8 mouse cellular contexts compared by ENCODE assay signal in the genomic region with DNA sequence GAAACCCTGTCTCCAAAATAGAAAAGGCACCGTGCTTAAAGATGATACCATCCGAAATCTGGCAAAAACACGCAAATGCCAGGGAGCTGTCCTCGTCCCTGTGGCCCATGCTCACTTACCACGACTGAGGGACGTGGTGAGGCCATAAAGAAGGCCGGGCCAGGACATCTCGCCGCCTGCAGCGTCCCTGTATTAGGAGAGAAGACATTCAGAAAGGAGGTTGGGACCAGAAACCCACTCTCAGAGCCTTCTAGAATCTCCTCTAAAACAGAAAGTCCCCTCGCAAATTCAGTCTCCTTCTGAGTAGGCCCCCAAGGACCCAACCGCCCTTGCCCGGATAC. TPM values are rescaled to one million over a fixed set of nuclear protein-coding genes. Genes with fewer than 3 reads are reported as not detected.
DNase-seq lines count a peak whose midpoint lies in the region; ATAC-seq and TF ChIP-seq lines count a peak whose summit lies in the region.

No protein-coding gene starts in this region.

- DNase-seq in cerebellum, adult 11-12 months: no peak
- DNase-seq in spleen, adult 2 months (ENCODE audit: low read depth in 1 of 2, low spot score in 2 of 2): no peak
- DNase-seq in spleen, postnatal 10 days (ENCODE audit: low spot score in 2 of 2): no peak
- no peak for DNase-seq in limb, embryonic 14.5 days (ENCODE audit: low spot score)
- DNase-seq in gastrocnemius, adult 8-10 months (ENCODE audit: low spot score in 2 of 2): no peak

- peak overlapping the region; percentile 85 for H3K4me3 ChIP-seq in spleen, adult 2 months (ENCODE audit: extremely low read depth, insufficient read depth, insufficient read length)
- H3K4me3 ChIP-seq in limb, embryonic 14.5 days (replicated peaks; ENCODE audit: low read length): peak overlapping the region; percentile 57
- H3K4me3 ChIP-seq in stomach, embryonic 14.5 days (ENCODE audit: low read depth, low read length): peak overlapping the region; percentile 52

- H3K27me3 ChIP-seq in spleen, adult 2 months (ENCODE audit: control insufficient read depth, insufficient read depth, low read length): no peaks in the 10 kb centered on the region
- no peaks in the 10 kb centered on the region for H3K27me3 ChIP-seq in limb, embryonic 14.5 days (ENCODE audit: control insufficient read depth, insufficient read depth, low read length)
- no peaks in the 10 kb centered on the region for H3K27me3 ChIP-seq in stomach, embryonic 14.5 days (ENCODE audit: control insufficient read depth, insufficient read depth, low read length)

- under 1% methylated on average over 13 of the region's 13 CpGs for WGBS in spleen, adult 2 months
- WGBS in limb, embryonic 14.5 days: 2% methylated on average over 13 of the region's 13 CpGs
- WGBS in stomach, embryonic 14.5 days: under 1% methylated on average over 13 of the region's 13 CpGs

- peak overlapping the region; percentile 75 for H3K9ac ChIP-seq in limb, embryonic 14.5 days (ENCODE audit: low read depth, low read length, severe bottlenecking)
- peak overlapping the region; percentile 78 for H3K9ac ChIP-seq in stomach, embryonic 14.5 days (replicated peaks; ENCODE audit: low read depth, low read length)

- TF ChIP-seq POLR2A in spleen, adult 2 months (IDR thresholded peaks at IDR 0.05; ENCODE audit: low read depth, low read length): no peak
- TF ChIP-seq POLR2A in limb, embryonic 14.5 days (IDR thresholded peaks at IDR 0.05; ENCODE audit: borderline replicate concordance, extremely low read depth, insufficient read depth, insufficient read length): no peak

- peaks cover 4% of the 10 kb centered on the region for H3K4me1 ChIP-seq in spleen, adult 2 months (ENCODE audit: control insufficient read depth, insufficient read depth, insufficient read length)
- peaks cover 7% of the 10 kb centered on the region; the same call in 1 of the 2 replicates for H3K4me1 ChIP-seq in limb, embryonic 14.5 days (ENCODE audit: control insufficient read depth, insufficient read depth, low read length)
- H3K4me1 ChIP-seq in stomach, embryonic 14.5 days (ENCODE audit: control insufficient read depth, insufficient read depth, low read length): peaks cover 4% of the 10 kb centered on the region; the same call in 1 of the 2 replicates

- no peaks in the 10 kb centered on the region for H3K9me3 ChIP-seq in limb, embryonic 14.5 days (ENCODE audit: control insufficient read depth, low read length)
- no peaks in the 10 kb centered on the region for H3K9me3 ChIP-seq in stomach, embryonic 14.5 days (ENCODE audit: control insufficient read depth, low read depth, low read length)

- H3K4me2 ChIP-seq in limb, embryonic 14.5 days (replicated peaks; ENCODE audit: low read depth, low read length, severe bottlenecking): peak overlapping the region; percentile 85
- peak overlapping the region; percentile 92 for H3K4me2 ChIP-seq in stomach, embryonic 14.5 days (replicated peaks; ENCODE audit: low read depth, low read length)

- TF ChIP-seq CTCF in spleen, adult 2 months (IDR thresholded peaks at IDR 0.05; ENCODE audit: extremely low read depth, insufficient read depth, insufficient read length, insufficient replicate concordance): no peak

- peaks cover 2% of the 10 kb centered on the region; the same call in 1 of the 2 replicates for H3K36me3 ChIP-seq in spleen, adult 2 months (ENCODE audit: control insufficient read depth, insufficient read depth, low read length)
- H3K36me3 ChIP-seq in limb, embryonic 14.5 days (ENCODE audit: control insufficient read depth, insufficient read depth, low read length): peaks cover 39% of the 10 kb centered on the region
- H3K36me3 ChIP-seq in stomach, embryonic 14.5 days (ENCODE audit: control insufficient read depth, insufficient read depth, low read length): peaks cover 5% of the 10 kb centered on the region; the same call in 1 of the 2 replicates

- H3K27ac ChIP-seq in spleen, adult 2 months (ENCODE audit: insufficient read depth, low read length): peak overlapping the region; percentile 69
- H3K27ac ChIP-seq in limb, embryonic 14.5 days (replicated peaks; ENCODE audit: low read depth, low read length): peak overlapping the region; percentile 49
- H3K27ac ChIP-seq in stomach, embryonic 14.5 days (ENCODE audit: low read length): peak overlapping the region; percentile 35

- ATAC-seq in cerebellum, adult (ENCODE audit: insufficient number of reproducible peaks, low FRiP score, low TSS enrichment): 0 out of 2 replicates have a peak, but pooled peaks have one; percentile 3
- peak; percentile 4 for ATAC-seq in limb, embryonic 14.5 days (ENCODE audit: low FRiP score, low read depth)
- no peak for ATAC-seq in stomach, embryonic 14.5 days (ENCODE audit: insufficient number of reproducible peaks, insufficient read depth, low FRiP score, low read depth)
- no peak; the same call in 1 of the 2 replicates for ATAC-seq in megakaryocyte progenitor cell, adult 5-6 weeks (replicated peaks; ENCODE audit: poor library complexity)

RNA-seq across cellular contexts. Expression of a gene that starts 0.3 kb away (rescaled TPM):
- polyA plus RNA-seq in spleen, adult 2 months (2012; rRNA removed): 34.5 and 41.9 TPM in 2 replicates
- polyA plus RNA-seq in limb, embryonic 14.5 days (2012; rRNA removed): 82.6 and 92.6 TPM in 2 replicates
- 134 and 135 TPM in 2 replicates for polyA plus RNA-seq in limb, embryonic 14.5 days (2014; fragmentation: Nextera tagmentation; extraction: Ambion mirVana)
- 129 and 153 TPM in 2 replicates for polyA plus RNA-seq in stomach, embryonic 14.5 days (2014; fragmentation: Nextera tagmentation; extraction: Ambion mirVana)
- total RNA-seq in gastrocnemius, adult 8-10 months (2022): 10 to 100 TPM; 36.1 to 42.4 (median 40.5) TPM
- 104 and 122 TPM in 2 replicates for total RNA-seq in megakaryocyte progenitor cell, adult 5-6 weeks (2015)
- total RNA-seq in megakaryocyte progenitor cell, adult 5-6 weeks (2017): 44.1 and 59.1 TPM in 2 replicates

RNA-seq across cellular contexts. Expression of a gene that starts 0.5 kb away (rescaled TPM):
- polyA plus RNA-seq in spleen, adult 2 months (2012; rRNA removed): 21.5 and 28.8 TPM in 2 replicates
- 32.6 and 38.1 TPM in 2 replicates for polyA plus RNA-seq in limb, embryonic 14.5 days (2012; rRNA removed)
- 22.0 and 22.3 TPM in 2 replicates for polyA plus RNA-seq in limb, embryonic 14.5 days (2014; fragmentation: Nextera tagmentation; extraction: Ambion mirVana)
- 24.2 and 24.9 TPM in 2 replicates for polyA plus RNA-seq in stomach, embryonic 14.5 days (2014; fragmentation: Nextera tagmentation; extraction: Ambion mirVana)
- 10 to 100 TPM; 12.3 to 13.5 (median 12.6) TPM for total RNA-seq in gastrocnemius, adult 8-10 months (2022)
- 8.1 and 8.8 TPM in 2 replicates for total RNA-seq in megakaryocyte progenitor cell, adult 5-6 weeks (2015)
- 13.5 and 15.7 TPM in 2 replicates for total RNA-seq in megakaryocyte progenitor cell, adult 5-6 weeks (2017)

RNA-seq across cellular contexts. Expression of a gene that starts 14.6 kb away (rescaled TPM):
- not detected in 2 replicates for polyA plus RNA-seq in spleen, adult 2 months (2012; rRNA removed)
- polyA plus RNA-seq in limb, embryonic 14.5 days (2012; rRNA removed): 0.06 and 0.24 TPM in 2 replicates
- 0.54 TPM in 1 of 2 replicates, not detected in the other for polyA plus RNA-seq in limb, embryonic 14.5 days (2014; fragmentation: Nextera tagmentation; extraction: Ambion mirVana)
- not detected in 2 replicates for polyA plus RNA-seq in stomach, embryonic 14.5 days (2014; fragmentation: Nextera tagmentation; extraction: Ambion mirVana)
- not detected for total RNA-seq in gastrocnemius, adult 8-10 months (2022)
- total RNA-seq in megakaryocyte progenitor cell, adult 5-6 weeks (2015): not detected in 2 replicates
- total RNA-seq in megakaryocyte progenitor cell, adult 5-6 weeks (2017): not detected in 2 replicates

RNA-seq across cellular contexts. Expression of a gene that starts 24.7 kb away (rescaled TPM):
- 5.9 and 7.6 TPM in 2 replicates for polyA plus RNA-seq in spleen, adult 2 months (2012; rRNA removed)
- polyA plus RNA-seq in limb, embryonic 14.5 days (2012; rRNA removed): 34.8 and 43.3 TPM in 2 replicates
- 25.6 and 29.0 TPM in 2 replicates for polyA plus RNA-seq in limb, embryonic 14.5 days (2014; fragmentation: Nextera tagmentation; extraction: Ambion mirVana)
- 9.5 and 12.1 TPM in 2 replicates for polyA plus RNA-seq in stomach, embryonic 14.5 days (2014; fragmentation: Nextera tagmentation; extraction: Ambion mirVana)
- 1 to 10 TPM; 4.0 to 7.0 (median 5.6) TPM for total RNA-seq in gastrocnemius, adult 8-10 months (2022)
- 1.6 and 2.2 TPM in 2 replicates for total RNA-seq in megakaryocyte progenitor cell, adult 5-6 weeks (2015)
- total RNA-seq in megakaryocyte progenitor cell, adult 5-6 weeks (2017): 1.7 and 4.1 TPM in 2 replicates

RNA-seq across cellular contexts. Expression of a gene that starts 25.2 kb away (rescaled TPM):
- polyA plus RNA-seq in spleen, adult 2 months (2012; rRNA removed): 48.4 and 53.3 TPM in 2 replicates
- polyA plus RNA-seq in limb, embryonic 14.5 days (2012; rRNA removed): 107 and 113 TPM in 2 replicates
- polyA plus RNA-seq in limb, embryonic 14.5 days (2014; fragmentation: Nextera tagmentation; extraction: Ambion mirVana): 73.7 and 89.3 TPM in 2 replicates
- polyA plus RNA-seq in stomach, embryonic 14.5 days (2014; fragmentation: Nextera tagmentation; extraction: Ambion mirVana): 64.9 and 68.8 TPM in 2 replicates
- 100 to 1,000 TPM in 1 of 4 experiments, 10 to 100 TPM in 3; 94.9 to 105 (median 96.4) TPM for total RNA-seq in gastrocnemius, adult 8-10 months (2022)
- total RNA-seq in megakaryocyte progenitor cell, adult 5-6 weeks (2015): 41.4 and 47.5 TPM in 2 replicates
- total RNA-seq in megakaryocyte progenitor cell, adult 5-6 weeks (2017): 19.2 and 21.1 TPM in 2 replicates

Comparison
In these comparisons a context has a peak if more than half of its experiments do, and no peak if none do; other contexts are left out.
1. ATAC-seq: peak in cerebellum, adult (single experiment) and limb, embryonic 14.5 days (single experiment); none in stomach, embryonic 14.5 days (single experiment) and megakaryocyte progenitor cell, adult 5-6 weeks (single experiment).
2. Peak in every context shown above with its lines, with median percentiles within 50 percentile points of each other: H3K27ac ChIP-seq and H3K4me3 ChIP-seq.